Mouse (Mus musculus) hindbrain, embryonic 16.5 days (tissue): ENCODE results near the gene Hpse2. TPM values are rescaled to one million over a fixed set of nuclear protein-coding genes. Genes with fewer than 3 reads are reported as not detected.

Experiments
- ATAC-seq: fragments of 200-750 bp; cut with Nextera tagmentation; 2 replicates; pipeline ENCODE4 v1.8.0; 2017; ENCODE audit warnings: moderate TSS enrichment, moderate library complexity
- H3K27ac ChIP-seq: fragments of 300-500 bp; sonication (generic); 2 replicates; pipeline ENCODE4 v1.5.1; 2014; ENCODE audit warnings: low read depth, mild to moderate bottlenecking, control low read depth, low read length, moderate library complexity
- H3K27me3 ChIP-seq: fragments of 300-500 bp; sonication (generic); replicated peaks from 2 replicates; pipeline ENCODE4 v1.6.1; 2014; ENCODE audit warnings: low read length; ENCODE audit not compliant: control insufficient read depth, insufficient read depth
- H3K36me3 ChIP-seq: fragments of 300-500 bp; sonication (generic); 2 replicates; pipeline ENCODE4 v1.6.1; 2014; ENCODE audit warnings: mild to moderate bottlenecking, low read length, moderate library complexity, mixed read lengths; ENCODE audit not compliant: control insufficient read depth, insufficient read depth
- H3K4me1 ChIP-seq: fragments of 300-500 bp; sonication (generic); 2 replicates; pipeline ENCODE4 v1.6.1; 2014; ENCODE audit warnings: low read depth, low read length; ENCODE audit not compliant: control insufficient read depth, insufficient read depth
- H3K4me2 ChIP-seq: fragments of 300-500 bp; sonication (generic); 2 replicates; pipeline ENCODE4 v1.6.1; 2014; ENCODE audit warnings: mild to moderate bottlenecking, low read length, control low read depth, moderate library complexity
- H3K4me3 ChIP-seq: fragments of 300-500 bp; sonication (generic); 2 replicates; pipeline ENCODE4 v1.5.1; 2014; ENCODE audit warnings: mild to moderate bottlenecking, low read length, control low read depth, moderate library complexity
- H3K9ac ChIP-seq: fragments of 300-500 bp; sonication (generic); 2 replicates; pipeline ENCODE4 v1.6.1; 2014; ENCODE audit warnings: low read depth, mild to moderate bottlenecking, control low read depth, low read length, moderate library complexity
- H3K9me3 ChIP-seq: fragments of 300-500 bp; sonication (generic); 2 replicates; pipeline ENCODE4 v1.6.1; 2014; ENCODE audit warnings: mild to moderate bottlenecking, low read length, moderate library complexity; ENCODE audit not compliant: control insufficient read depth
- WGBS: fragments of 180-500 bp; shearing (Covaris S2); extraction: QIAGEN DNeasy Blood & Tissue Kit; methylation state at CpG from one replicate; pipeline ENCODE4 v1.1.7; 2014; 5-methylcytosine and 5-hydroxymethylcytosine counted together
- polyA plus RNA-seq: library from polyadenylated mRNA; unstranded; fragments of >200 nt; fragmentation: Nextera tagmentation; extraction: Ambion mirVana; gene quantifications from 2 replicates; pipeline ENCODE4 v1.2.1, GENCODE M21; 2015

Hpse2 gene
- polyA plus RNA-seq, 1 experiment from 2014 or later = 0.20 TPM

- no peaks in the 10 kb centered on the region for H3K4me1 ChIP-seq
- H3K27me3 ChIP-seq = no peaks in the 10 kb centered on the region; the same call in 1 of the 2 replicates
- no peak overlapping the region for H3K9ac ChIP-seq
- no peaks in the 10 kb centered on the region for H3K36me3 ChIP-seq
- no peak overlapping the region for H3K27ac ChIP-seq
- H3K9me3 ChIP-seq = no peaks in the 10 kb centered on the region
- H3K4me3 ChIP-seq = no peak overlapping the region
- WGBS = 86% methylated on average over 5 of the region's 5 CpGs
- no peak for ATAC-seq
- H3K4me2 ChIP-seq = no peak overlapping the region
Observed at GRCm38 (mm10) chr19:43018792-43019191, 369.4 kb downstream of the Hpse2 start.

- 89% methylated on average over 4 of the region's 4 CpGs for WGBS
- H3K4me3 ChIP-seq = no peak overlapping the region
Observed at GRCm38 (mm10) chr19:42996406-42996805, 391.7 kb downstream of the Hpse2 start.

GRCm38 (mm10) chr19:42988833-42989232, 399.3 kb downstream of the Hpse2 start:
- Histone ChIP-seq H3K4me3 (no peak overlapping the region), H3K4me2 (no peak overlapping the region), H3K9ac (no peak overlapping the region), H3K4me1 (no peaks in the 10 kb centered on the region), H3K27me3 (no peaks in the 10 kb centered on the region), H3K36me3 (no peaks in the 10 kb centered on the region), H3K9me3 (no peaks in the 10 kb centered on the region), H3K27ac (no peak overlapping the region)
- 82% methylated on average over 5 of the region's 5 CpGs for WGBS
- ATAC-seq = no peak

More at GRCm38 (mm10) chr19:42996406-42996805, 391.7 kb downstream of the Hpse2 start:
- Histone ChIP-seq H3K4me2 (no peak overlapping the region), H3K36me3 (no peaks in the 10 kb centered on the region), H3K27ac (no peak overlapping the region), H3K27me3 (no peaks in the 10 kb centered on the region), H3K4me1 (no peaks in the 10 kb centered on the region), H3K9me3 (no peaks in the 10 kb centered on the region), H3K9ac (no peak overlapping the region)
- ATAC-seq = no peak

GRCm38 (mm10) chr19:42986315-42986701, 401.8 kb downstream of the Hpse2 start:
- H3K9ac ChIP-seq = no peak overlapping the region
- H3K27ac ChIP-seq = no peak overlapping the region
- 82% methylated on average over 1 of the region's 1 CpGs for WGBS
- H3K9me3 ChIP-seq = no peaks in the 10 kb centered on the region
- ATAC-seq = no peak
- H3K27me3 ChIP-seq = no peaks in the 10 kb centered on the region
- no peak overlapping the region for H3K4me3 ChIP-seq
- no peaks in the 10 kb centered on the region for H3K4me1 ChIP-seq
- H3K4me2 ChIP-seq = no peak overlapping the region
- no peaks in the 10 kb centered on the region for H3K36me3 ChIP-seq

- Histone ChIP-seq H3K9ac (no peak overlapping the region), H3K36me3 (no peaks in the 10 kb centered on the region), H3K9me3 (no peaks in the 10 kb centered on the region), H3K4me1 (no peaks in the 10 kb centered on the region), H3K27me3 (no peaks in the 10 kb centered on the region), H3K4me3 (no peak overlapping the region), H3K4me2 (no peak overlapping the region), H3K27ac (no peak overlapping the region)
- WGBS = 81% methylated on average over 4 of the region's 4 CpGs
- ATAC-seq = no peak
Observed at GRCm38 (mm10) chr19:42985372-42986314, 402.5 kb downstream of the Hpse2 start.

GRCm38 (mm10) chr19:42980537-42980936, 407.6 kb downstream of the Hpse2 start:
- 63% methylated on average over 3 of the region's 3 CpGs for WGBS
- ATAC-seq = no peak

GRCm38 (mm10) chr19:42977938-42978337, 410.2 kb downstream of the Hpse2 start:
- 67% methylated on average over 2 of the region's 2 CpGs for WGBS

More at GRCm38 (mm10) chr19:42980537-42980936, 407.6 kb downstream of the Hpse2 start:
- Histone ChIP-seq H3K4me2 (no peak overlapping the region), H3K9ac (no peak overlapping the region), H3K36me3 (no peaks in the 10 kb centered on the region), H3K27me3 (no peaks in the 10 kb centered on the region), H3K4me1 (no peaks in the 10 kb centered on the region), H3K4me3 (no peak overlapping the region), H3K9me3 (no peaks in the 10 kb centered on the region), H3K27ac (no peak overlapping the region)

GRCm38 (mm10) chr19:42973740-42974139, 414.4 kb downstream of the Hpse2 start:
- H3K27ac ChIP-seq = no peak overlapping the region
- H3K9me3 ChIP-seq = no peaks in the 10 kb centered on the region
- WGBS = 84% methylated on average over 5 of the region's 5 CpGs
- H3K27me3 ChIP-seq = no peaks in the 10 kb centered on the region
- H3K4me3 ChIP-seq = no peak overlapping the region
- ATAC-seq = no peak
- H3K36me3 ChIP-seq = no peaks in the 10 kb centered on the region
- no peaks in the 10 kb centered on the region for H3K4me1 ChIP-seq
- no peak overlapping the region for H3K9ac ChIP-seq
- no peak overlapping the region for H3K4me2 ChIP-seq

More at GRCm38 (mm10) chr19:42977938-42978337, 410.2 kb downstream of the Hpse2 start:
- no peak overlapping the region for H3K27ac ChIP-seq
- no peak overlapping the region for H3K4me2 ChIP-seq
- H3K27me3 ChIP-seq = no peaks in the 10 kb centered on the region
- H3K36me3 ChIP-seq = no peaks in the 10 kb centered on the region
- H3K9me3 ChIP-seq = no peaks in the 10 kb centered on the region
- no peaks in the 10 kb centered on the region for H3K4me1 ChIP-seq
- no peak overlapping the region for H3K9ac ChIP-seq
- no peak overlapping the region for H3K4me3 ChIP-seq
- no peak for ATAC-seq

- Histone ChIP-seq H3K4me1 (no peaks in the 10 kb centered on the region), H3K4me3 (no peak overlapping the region), H3K36me3 (no peaks in the 10 kb centered on the region), H3K9me3 (no peaks in the 10 kb centered on the region), H3K9ac (no peak overlapping the region), H3K27ac (no peak overlapping the region), H3K27me3 (no peaks in the 10 kb centered on the region), H3K4me2 (no peak overlapping the region)
- ATAC-seq = no peak
- WGBS = 90% methylated on average over 1 of the region's 1 CpGs
Observed at GRCm38 (mm10) chr19:42965171-42965570, 423.0 kb downstream of the Hpse2 start.
